In the genomic region with DNA sequence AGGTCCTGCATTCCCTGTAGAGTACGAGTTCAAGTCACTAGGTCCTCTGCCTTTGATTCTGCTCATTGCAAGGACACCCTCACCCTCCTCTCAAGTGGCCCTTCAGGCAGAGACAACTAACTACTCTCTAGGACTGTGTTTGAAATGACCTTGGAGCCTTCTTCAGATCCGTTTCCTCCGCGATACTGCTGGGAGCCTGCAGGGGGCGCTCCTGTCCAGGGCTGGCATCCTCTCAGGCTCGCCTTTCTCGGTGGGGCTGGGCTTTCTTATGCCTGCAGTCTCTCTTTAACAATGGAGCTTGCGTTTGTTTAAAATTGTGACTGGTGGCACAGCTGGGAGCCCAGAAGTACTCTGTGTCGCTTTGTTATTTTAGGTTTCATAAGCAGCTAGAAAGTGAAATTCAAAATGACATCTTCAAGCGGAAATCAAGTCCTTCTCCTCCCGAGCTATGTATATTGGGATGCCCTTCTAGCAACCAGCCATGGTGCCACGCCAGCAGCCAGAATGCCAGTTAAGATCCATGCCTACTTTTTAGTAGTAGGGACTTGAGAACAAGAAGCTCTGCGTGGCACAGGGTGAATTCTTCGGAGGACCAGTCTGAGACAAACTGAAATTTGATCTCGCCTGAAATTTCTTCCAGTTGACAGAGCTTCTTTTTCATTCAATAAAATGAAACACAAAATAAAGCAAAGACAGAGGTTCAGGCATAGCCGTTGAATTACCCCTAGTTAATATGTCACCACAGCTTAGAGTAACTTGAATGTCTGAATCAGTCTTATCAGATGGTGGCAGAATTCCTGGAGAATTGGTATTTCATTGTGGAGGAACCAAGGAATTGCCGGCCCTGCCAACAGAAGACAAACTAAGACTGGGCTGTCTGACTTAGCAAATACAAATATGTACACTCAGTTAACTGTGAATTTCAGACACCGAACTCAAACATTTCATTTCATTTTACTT, we compare ENCODE assay signal across 8 mouse cellular contexts. TPM values are rescaled to one million over a fixed set of nuclear protein-coding genes. Genes with fewer than 3 reads are reported as not detected.
DNase-seq lines count a peak whose midpoint lies in the region; ATAC-seq and TF ChIP-seq lines count a peak whose summit lies in the region.

No protein-coding gene starts in this region.

- H3K4me2 ChIP-seq in hindbrain, embryonic 14.5 days (replicated peaks), result peak overlapping the region; percentile 41

- H3K4me1 ChIP-seq in hindbrain, embryonic 14.5 days (replicated peaks; ENCODE audit: control insufficient read depth, insufficient read depth, low read length), result peaks cover 5% of the 10 kb centered on the region; the same call in 1 of the 2 replicates

- ATAC-seq in Patski, result peak; percentile 51
- peak; percentile 80; the same call in 1 of the 2 replicates for ATAC-seq in hindbrain, embryonic 14.5 days (ENCODE audit: low FRiP score)

- in situ Hi-C loops in Patski (cut with MboI; ENCODE audit: low pct_unique_long_range_greater_than_20kb), result loop anchor here (5.0 kb wide), 3 partner anchors 62 to 293 kb away; no protein-coding TSS in a partner anchor

- H3K9ac ChIP-seq in hindbrain, embryonic 14.5 days, result peak overlapping the region; percentile 29; the same call in 1 of the 2 replicates

- no peak overlapping the region for H3K4me3 ChIP-seq in hindbrain, embryonic 14.5 days (replicated peaks; ENCODE audit: low read length)

- H3K36me3 ChIP-seq in hindbrain, embryonic 14.5 days (replicated peaks; ENCODE audit: control insufficient read depth, insufficient read depth), result no peaks in the 10 kb centered on the region

- H3K27me3 ChIP-seq in Patski, result no peaks in the 10 kb centered on the region
- H3K27me3 ChIP-seq in hindbrain, embryonic 14.5 days (ENCODE audit: control insufficient read depth, insufficient read depth, low read length), result no peaks in the 10 kb centered on the region

- POLR2A ChIA-PET in Patski (lab: Charles Lee), result interaction anchor here (0.7 to 1.4 kb wide), 3 partner anchors 26 to 267 kb away, joined by 4 to 5 read pairs (median 4); no protein-coding TSS in a partner anchor

- CTCF ChIA-PET in Patski (lab: Charles Lee), result interaction anchor here (0.6 to 2.2 kb wide), 29 partner anchors 13 to 337 kb away, joined by 3 to 30 read pairs (median 4); no protein-coding TSS in a partner anchor

- 18% methylated on average over 18 of the region's 18 CpGs for WGBS in hindbrain, embryonic 14.5 days

- peak; percentile 42 for DNase-seq in Patski (ENCODE audit: low read depth, low spot score)
- DNase-seq in cerebellum, postnatal 14 days, result peak; percentile 93 to 95
- peak; percentile 74 to 90 for DNase-seq in frontal cortex, postnatal 25 days (ENCODE audit: low spot score in 2 of 2)
- peak; percentile 88 for DNase-seq in hindbrain, embryonic 14.5 days (ENCODE audit: low spot score)
- DNase-seq in layer of hippocampus, postnatal 36 days, result peak; percentile 84 to 88
- peak; percentile 87 for DNase-seq in lung, postnatal 25 days (ENCODE audit: low spot score)
- DNase-seq in retina, embryonic 14.5 days (ENCODE audit: low spot score), result peak; percentile 89
- peak; percentile 70 to 76 for DNase-seq in thymus, postnatal 36 days

- TF ChIP-seq CTCF in Patski (IDR thresholded peaks at IDR 0.05), result peak; percentile 99

- H3K9me3 ChIP-seq in hindbrain, embryonic 14.5 days (ENCODE audit: control insufficient read depth, low read length), result no peaks in the 10 kb centered on the region

- peak overlapping the region; percentile 58 for H3K27ac ChIP-seq in hindbrain, embryonic 14.5 days

RNA-seq across cellular contexts. Expression of gene Ubr2, which starts 28.8 kb away (rescaled TPM):
- polyA plus RNA-seq in Patski (2021), result 60.9 TPM
- polyA plus RNA-seq in hindbrain, embryonic 14.5 days (2014; fragmentation: Nextera tagmentation; extraction: Ambion mirVana), result 22.5 and 22.9 TPM in 2 replicates
- total RNA-seq in layer of hippocampus, postnatal 36 days (2021), result 10 to 100 TPM; 59.3 to 64.2 TPM

Comparison
In these comparisons a context has a peak if more than half of its experiments do, and no peak if none do; other contexts are left out.
1. DNase-seq: peak in every context shown above with its lines; median percentile 94 in cerebellum, postnatal 14 days; 89 in retina, embryonic 14.5 days; 88 in hindbrain, embryonic 14.5 days; 87 in lung, postnatal 25 days; 86 in layer of hippocampus, postnatal 36 days; 82 in frontal cortex, postnatal 25 days; 73 in thymus, postnatal 36 days; 42 in Patski.